Mouse (Mus musculus) E14TG2a.4 (cell line): ENCODE measurements at regions not wholly inside any gene's neighbourhood (a gene's known extent, or its start where the extent isn't known, plus 50 kb on each side); places are given as distances from the start of the nearest gene placed in this dataset.

ENCODE experiments used
- CTCF ChIP-seq: conservative IDR thresholded peaks from 2 replicates; pipeline ENCODE4 v1.5.1; 2014; ENCODE audit warnings: low read length
- NANOG ChIP-seq: IDR thresholded peaks from 2 replicates; pipeline ENCODE4 v1.6.1; 2014; ENCODE audit warnings: borderline replicate concordance, low read length, mixed read lengths
- POU5F1 ChIP-seq: IDR thresholded peaks from 2 replicates; pipeline ENCODE4 v1.6.1; 2014; ENCODE audit warnings: low read length, borderline replicate concordance

- TF ChIP-seq CTCF = no peak
- no peak for TF ChIP-seq NANOG
- no peak for TF ChIP-seq POU5F1
Measured at GRCm38 (mm10) chr11:25259691-25260090, 950.9 kb downstream of the 5730522E02Rik start.
